Mouse (Mus musculus): Measurements from ENCODE around the gene Sv2b.

DNA sequence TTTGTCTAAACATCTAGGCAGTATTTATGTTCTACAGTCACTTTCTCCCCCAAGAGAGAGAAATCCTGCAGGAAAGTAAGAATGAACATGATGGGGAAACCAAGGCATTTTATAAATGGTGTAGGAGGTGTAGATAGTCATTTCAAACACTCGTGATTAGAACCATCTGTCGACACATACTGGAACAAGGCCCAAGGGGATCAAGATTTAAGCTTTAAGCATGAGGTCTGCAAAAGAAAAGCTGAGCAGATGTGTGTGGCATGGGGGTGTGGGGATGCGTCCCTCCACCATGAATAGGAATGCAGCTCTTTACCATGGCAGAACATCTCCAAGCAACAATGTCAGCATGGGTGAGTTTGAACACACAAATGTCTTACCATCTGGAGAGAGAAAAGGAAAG, 23.2 kb upstream of the Sv2b start:
- TF ChIP-seq EP300 (IDR thresholded peaks at IDR 0.05; ENCODE audit: insufficient read depth, low read depth, low read length) (no peak), CTCF (IDR thresholded peaks at IDR 0.05; ENCODE audit: low read depth, low read length) (no peak), POLR2A (IDR thresholded peaks at IDR 0.05; ENCODE audit: insufficient read depth, low read length) (no peak)

All from ES-Bruce4 (cell line).